Mouse (Mus musculus): ENCODE results near the gene Tsc22d1. TPM values are rescaled to one million over a fixed set of nuclear protein-coding genes. Genes with fewer than 3 reads are reported as not detected.

The Tsc22d1 gene
- polyA plus RNA-seq, 1 experiment from 2014 or later, result 645 TPM

- H3K27ac ChIP-seq (ENCODE audit: low read depth), result peak overlapping the region; percentile 100
- WGBS, result under 1% methylated on average over 31 of the region's 31 CpGs
- no peaks in the 10 kb centered on the region for H3K9me3 ChIP-seq (ENCODE audit: low read depth, low read length)
- H3K36me3 ChIP-seq (ENCODE audit: insufficient read depth), result peaks cover 30% of the 10 kb centered on the region
- H3K9ac ChIP-seq, result peak overlapping the region; percentile 99
- peaks cover 5% of the 10 kb centered on the region; the same call in 1 of the 2 replicates for H3K4me1 ChIP-seq (ENCODE audit: insufficient read depth)
- peak overlapping the region; percentile 92 for H3K4me2 ChIP-seq
- DNase-seq (peak; percentile 97), ATAC-seq (ENCODE audit: insufficient read depth) (peak; percentile 86)
- no peak for TF ChIP-seq CTCF (IDR thresholded peaks at IDR 0.05; ENCODE audit: low read depth)
- no peaks in the 10 kb centered on the region for H3K27me3 ChIP-seq (ENCODE audit: insufficient read depth, low read length)
- peak overlapping the region; percentile 83 for H3K4me3 ChIP-seq (ENCODE audit: low read depth, low read length)
These were observed 90.9 kb downstream of the Tsc22d1 start for GRCm38 (mm10) chr14:76505439-76506220.

DNA sequence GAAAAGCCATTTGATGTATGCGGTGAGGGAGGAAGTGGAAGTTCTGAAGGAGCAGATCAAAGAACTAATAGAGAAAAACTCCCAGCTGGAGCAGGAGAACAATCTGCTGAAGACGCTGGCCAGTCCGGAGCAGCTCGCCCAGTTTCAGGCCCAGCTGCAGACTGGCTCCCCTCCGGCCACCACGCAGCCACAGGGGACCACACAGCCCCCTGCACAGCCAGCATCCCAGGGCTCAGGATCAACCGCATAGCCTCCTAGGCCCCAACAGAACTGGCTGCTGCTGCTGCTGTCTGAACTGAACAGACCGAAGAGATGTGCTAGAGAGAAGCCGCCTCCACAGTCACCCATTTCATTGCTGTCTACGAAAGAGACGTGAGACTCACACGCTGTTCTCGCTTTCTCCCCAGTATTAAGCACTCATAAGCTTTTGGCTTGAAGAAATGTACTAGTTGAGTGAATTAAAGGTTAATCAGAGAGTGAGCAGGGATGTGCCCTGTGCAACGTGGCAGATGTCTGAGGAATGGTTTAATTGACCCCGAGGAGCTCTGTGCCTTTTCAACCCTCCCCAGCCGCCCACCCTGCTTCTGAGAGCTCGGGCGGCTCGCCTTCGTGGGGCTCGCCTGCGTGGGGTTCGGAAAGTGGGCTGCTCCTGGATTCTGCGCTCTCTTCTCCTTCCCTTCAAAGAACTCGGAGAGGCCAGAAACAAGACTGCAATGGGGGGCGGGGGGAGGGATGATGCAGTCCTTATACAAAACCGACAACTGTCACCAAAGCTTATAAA lies 91.9 kb downstream of the Tsc22d1 start:
- peak overlapping the region; percentile 100 for H3K27ac ChIP-seq (ENCODE audit: low read depth)
- peaks cover 5% of the 10 kb centered on the region; the same call in 1 of the 2 replicates for H3K4me1 ChIP-seq (ENCODE audit: insufficient read depth)
- H3K9ac ChIP-seq, result peak overlapping the region; percentile 99
- DNase-seq (peak; percentile 54), ATAC-seq (ENCODE audit: insufficient read depth) (peak; percentile 2; the same call in 1 of the 2 replicates)
- TF ChIP-seq CTCF (IDR thresholded peaks at IDR 0.05; ENCODE audit: low read depth), result no peak
- peak overlapping the region; percentile 92 for H3K4me2 ChIP-seq
- no peaks in the 10 kb centered on the region for H3K27me3 ChIP-seq (ENCODE audit: insufficient read depth, low read length)
- 40% methylated on average over 27 of the region's 27 CpGs for WGBS
- peak overlapping the region; percentile 83 for H3K4me3 ChIP-seq (ENCODE audit: low read depth, low read length)
- H3K36me3 ChIP-seq (ENCODE audit: insufficient read depth), result peaks cover 30% of the 10 kb centered on the region
- H3K9me3 ChIP-seq (ENCODE audit: low read depth, low read length), result no peaks in the 10 kb centered on the region

DNA sequence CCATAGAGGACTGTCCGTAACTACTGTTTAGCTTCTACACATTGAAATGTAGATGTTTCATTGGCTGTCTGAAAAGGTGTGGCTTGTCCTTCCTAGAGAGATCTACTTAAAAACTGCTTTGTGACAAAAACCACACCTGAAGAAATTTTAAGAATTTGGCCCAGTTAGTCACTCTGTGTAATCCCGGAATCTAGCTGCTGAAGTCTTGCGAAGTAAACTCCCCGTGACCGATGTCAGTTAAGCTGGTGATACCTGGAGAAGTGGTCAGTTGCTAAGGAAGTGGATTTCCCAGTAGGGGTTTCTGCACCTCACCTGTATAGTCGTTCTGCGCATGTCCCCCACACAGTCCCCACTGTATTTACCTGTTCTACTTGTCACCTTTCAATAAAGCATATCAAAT lies 92.6 kb downstream of the Tsc22d1 start:
- no peak for DNase-seq
- 83% methylated on average over 7 of the region's 7 CpGs for WGBS
- Histone ChIP-seq H3K27ac (ENCODE audit: low read depth) (no peak overlapping the region), H3K36me3 (ENCODE audit: insufficient read depth) (peaks cover 30% of the 10 kb centered on the region), H3K4me3 (ENCODE audit: low read depth, low read length) (peak overlapping the region; percentile 83), H3K9ac (no peak overlapping the region), H3K9me3 (ENCODE audit: low read depth, low read length) (no peaks in the 10 kb centered on the region), H3K27me3 (ENCODE audit: insufficient read depth, low read length) (no peaks in the 10 kb centered on the region), H3K4me1 (ENCODE audit: insufficient read depth) (peaks cover 5% of the 10 kb centered on the region; the same call in 1 of the 2 replicates), H3K4me2 (peak overlapping the region; percentile 92)
- TF ChIP-seq CTCF (IDR thresholded peaks at IDR 0.05; ENCODE audit: low read depth), result no peak
- no peak for ATAC-seq (ENCODE audit: insufficient read depth)

DNA sequence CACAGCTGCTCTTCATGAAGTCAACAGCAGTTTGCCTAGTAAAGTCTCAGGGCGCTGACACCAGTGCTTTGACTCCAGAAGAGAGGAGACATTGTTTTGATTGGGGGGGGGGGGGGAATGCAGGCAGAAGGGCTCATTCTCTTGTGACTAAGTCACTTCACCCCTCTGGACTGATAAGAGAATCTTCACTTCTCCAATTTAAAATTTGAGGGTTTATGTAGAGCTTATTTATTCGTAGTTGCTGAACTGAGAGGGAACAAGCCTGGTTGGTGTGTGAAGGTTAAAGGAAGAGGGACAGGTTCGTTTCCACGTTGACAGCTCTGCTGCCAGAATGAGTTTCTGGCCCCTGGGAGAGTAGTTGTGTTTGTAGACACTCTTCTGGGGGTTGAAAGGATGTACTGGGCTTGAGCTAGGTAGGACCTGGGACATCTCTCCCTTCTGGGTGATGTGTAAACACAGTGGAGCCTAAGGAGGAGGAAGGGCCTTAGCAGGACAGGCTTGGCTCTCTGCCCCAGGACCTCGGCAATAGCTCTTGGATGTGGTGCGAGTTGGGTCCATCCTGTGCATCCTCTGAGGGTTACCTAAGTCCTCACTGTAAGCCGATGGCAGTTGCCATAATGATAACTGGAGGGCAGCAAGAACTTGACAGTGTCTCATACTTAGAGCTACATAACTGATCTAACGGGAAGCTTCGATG lies 93.2 kb downstream of the Tsc22d1 start:
- peaks cover 30% of the 10 kb centered on the region for H3K36me3 ChIP-seq (ENCODE audit: insufficient read depth)
- H3K27ac ChIP-seq (ENCODE audit: low read depth), result peak overlapping the region; percentile 16; the same call in 1 of the 2 replicates
- no peaks in the 10 kb centered on the region for H3K9me3 ChIP-seq (ENCODE audit: low read depth, low read length)
- H3K4me2 ChIP-seq, result peak overlapping the region; percentile 92
- no peak for ATAC-seq (ENCODE audit: insufficient read depth)
- 72% methylated on average over 9 of the region's 9 CpGs for WGBS
- no peak for DNase-seq
- no peaks in the 10 kb centered on the region for H3K27me3 ChIP-seq (ENCODE audit: insufficient read depth, low read length)
- H3K9ac ChIP-seq, result no peak overlapping the region
- H3K4me1 ChIP-seq (ENCODE audit: insufficient read depth), result peaks cover 5% of the 10 kb centered on the region; the same call in 1 of the 2 replicates
- TF ChIP-seq CTCF (IDR thresholded peaks at IDR 0.05; ENCODE audit: low read depth), result no peak
- peak overlapping the region; percentile 83; the same call in 1 of the 2 replicates for H3K4me3 ChIP-seq (ENCODE audit: low read depth, low read length)

DNA sequence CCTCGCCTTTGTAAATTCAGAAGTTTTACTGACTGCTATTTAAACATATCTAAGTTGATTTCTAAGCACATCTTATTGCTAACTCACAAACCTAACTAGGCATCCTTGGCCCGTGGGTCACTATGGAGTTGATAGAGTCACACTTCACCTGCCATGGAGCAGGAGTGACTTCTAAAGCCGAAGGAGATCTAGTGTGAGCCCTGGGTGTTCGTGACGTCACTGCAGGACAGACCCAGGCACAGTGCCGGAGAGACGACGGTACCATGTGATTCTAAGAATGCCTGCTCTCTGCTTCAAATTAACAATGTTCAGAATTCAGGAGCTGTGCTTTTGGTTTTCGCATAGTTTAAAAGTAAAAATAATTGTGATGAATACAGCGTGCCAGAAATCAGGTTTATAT lies 93.9 kb downstream of the Tsc22d1 start:
- ATAC-seq (ENCODE audit: insufficient read depth) (no peak), DNase-seq (no peak)
- Histone ChIP-seq H3K4me2 (no peak overlapping the region), H3K36me3 (ENCODE audit: insufficient read depth) (peaks cover 30% of the 10 kb centered on the region), H3K27ac (ENCODE audit: low read depth) (peak overlapping the region; percentile 2; the same call in 1 of the 2 replicates), H3K9ac (no peak overlapping the region), H3K4me1 (ENCODE audit: insufficient read depth) (peaks cover 11% of the 10 kb centered on the region), H3K9me3 (ENCODE audit: low read depth, low read length) (no peaks in the 10 kb centered on the region), H3K27me3 (ENCODE audit: insufficient read depth, low read length) (no peaks in the 10 kb centered on the region), H3K4me3 (ENCODE audit: low read depth, low read length) (no peak overlapping the region)
- TF ChIP-seq CTCF (IDR thresholded peaks at IDR 0.05; ENCODE audit: low read depth), result no peak
- WGBS, result 66% methylated on average over 10 of the region's 10 CpGs

GRCm38 (mm10) chr14:76511971-76512370 lies 97.2 kb downstream of the Tsc22d1 start:
- no peak for ATAC-seq (ENCODE audit: insufficient read depth)
- no peak for DNase-seq
- no peak overlapping the region for H3K4me2 ChIP-seq
- no peak overlapping the region for H3K4me3 ChIP-seq (ENCODE audit: low read depth, low read length)
- H3K27me3 ChIP-seq (ENCODE audit: insufficient read depth, low read length), result no peaks in the 10 kb centered on the region
- WGBS, result 79% methylated on average over 7 of the region's 7 CpGs
- H3K9me3 ChIP-seq (ENCODE audit: low read depth, low read length), result no peaks in the 10 kb centered on the region
- H3K36me3 ChIP-seq (ENCODE audit: insufficient read depth), result peaks cover 22% of the 10 kb centered on the region
- H3K27ac ChIP-seq (ENCODE audit: low read depth), result no peak overlapping the region
- H3K9ac ChIP-seq, result no peak overlapping the region
- H3K4me1 ChIP-seq (ENCODE audit: insufficient read depth), result peaks cover 22% of the 10 kb centered on the region
- no peak for TF ChIP-seq CTCF (IDR thresholded peaks at IDR 0.05; ENCODE audit: low read depth)

All from lung, embryonic 14.5 days (tissue).